10 mouse cellular contexts compared by ENCODE assay signal in the genomic region with DNA sequence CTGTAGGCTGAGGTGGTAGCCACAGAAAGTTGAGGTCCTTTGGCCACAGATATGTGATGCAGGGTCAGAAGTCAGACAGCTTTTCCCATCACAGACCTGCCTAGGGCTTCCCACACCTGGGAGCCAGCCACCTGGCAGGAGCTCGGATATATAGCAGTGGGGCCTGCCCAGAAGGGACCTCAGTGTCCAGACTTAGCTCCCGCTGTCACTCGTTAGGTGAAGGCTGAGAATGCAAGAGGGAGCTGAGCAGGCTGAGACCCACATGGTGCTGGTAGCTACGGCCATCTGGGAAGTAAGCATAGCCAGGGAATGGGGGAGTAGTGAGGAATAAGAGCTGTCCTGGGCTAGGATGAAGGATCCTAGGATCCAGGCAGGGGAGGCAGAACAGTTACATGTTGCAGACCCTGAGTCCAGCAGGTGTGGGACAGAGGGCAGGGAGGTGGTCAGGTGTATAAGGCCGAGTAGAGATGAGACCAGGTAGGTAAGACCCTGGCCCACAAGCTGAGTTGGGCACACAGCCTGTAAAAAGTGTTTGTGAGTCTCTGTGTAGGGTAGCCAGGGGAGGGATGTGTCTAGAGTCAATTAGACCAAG. TPM values are rescaled to one million over a fixed set of nuclear protein-coding genes. Genes with fewer than 3 reads are reported as not detected.
DNase-seq lines count a peak whose midpoint lies in the region; ATAC-seq lines count a peak whose summit lies in the region.
"Had no signal": no experiment of that assay in that cellular context is flagged by ENCODE, and none has a peak within 500 bp of the region (broad histone marks: within the 10 kb centered on the region; RNA-seq: fewer than 3 reads in every experiment).

No protein-coding gene starts in this region.

- 75% methylated on average over 5 of the region's 5 CpGs for WGBS in heart, embryonic 14.5 days
- WGBS in embryonic facial prominence, embryonic 11.5 days: 72% methylated on average over 5 of the region's 5 CpGs
- WGBS in hindbrain, embryonic 15.5 days: 76% methylated on average over 5 of the region's 5 CpGs
- 72% methylated on average over 5 of the region's 5 CpGs for WGBS in midbrain, embryonic 15.5 days

- ATAC-seq in heart, embryonic 14.5 days (ENCODE audit: insufficient number of reproducible peaks, insufficient read depth, low FRiP score, low read depth): no peak
- no peak for ATAC-seq in embryonic facial prominence, embryonic 11.5 days (replicated peaks; ENCODE audit: insufficient number of reproducible peaks, low FRiP score, low TSS enrichment, low read depth)
- no peak for ATAC-seq in hindbrain, embryonic 15.5 days (ENCODE audit: low FRiP score, low read depth)
- no peak for ATAC-seq in midbrain, embryonic 15.5 days (replicated peaks)
- ATAC-seq: Patski had no signal

- peak overlapping the region in 1 of 2 experiments; percentile 88; a peak in 2 of 4 replicates for H3K4me3 ChIP-seq in heart, embryonic 14.5 days (ENCODE audit: control insufficient read depth in 1 of 2, insufficient read depth in 1 of 2, low read depth in 1 of 2, low read length in 2 of 2)
- H3K4me3 ChIP-seq in embryonic facial prominence, embryonic 11.5 days (ENCODE audit: low read depth, low read length): no peak overlapping the region; the same call in 1 of the 2 replicates
- peak overlapping the region; percentile 88 for H3K4me3 ChIP-seq in hindbrain, embryonic 15.5 days
- H3K4me3 ChIP-seq in midbrain, embryonic 15.5 days: peak overlapping the region; percentile 89

- peak overlapping the region; percentile 94 for H3K4me2 ChIP-seq in heart, embryonic 14.5 days (ENCODE audit: low read length)
- peak overlapping the region; percentile 88 for H3K4me2 ChIP-seq in embryonic facial prominence, embryonic 11.5 days (ENCODE audit: low read depth, low read length)
- peak overlapping the region; percentile 65 for H3K4me2 ChIP-seq in hindbrain, embryonic 15.5 days
- H3K4me2 ChIP-seq in midbrain, embryonic 15.5 days: peak overlapping the region; percentile 91

- no peak for DNase-seq in heart, postnatal 25 days (ENCODE audit: low spot score)
- DNase-seq in embryonic facial prominence, embryonic 11.5 days (ENCODE audit: low spot score): no peak
- no peak for DNase-seq in Muller cell, postnatal 12 days (ENCODE audit: inconsistent ontology term)
- no peak for DNase-seq in thymus, postnatal 36 days
- DNase-seq in adrenal gland, postnatal 36 days: no peak

- H3K9ac ChIP-seq in heart, embryonic 14.5 days (ENCODE audit: low read length): peak overlapping the region; percentile 94
- H3K9ac ChIP-seq in embryonic facial prominence, embryonic 11.5 days (replicated peaks; ENCODE audit: low read length): peak overlapping the region; percentile 88
- peak overlapping the region; percentile 96 for H3K9ac ChIP-seq in hindbrain, embryonic 15.5 days
- H3K9ac ChIP-seq in midbrain, embryonic 15.5 days: peak overlapping the region; percentile 94; the same call in 1 of the 2 replicates

- no peaks in the 10 kb centered on the region for H3K9me3 ChIP-seq in heart, embryonic 14.5 days (ENCODE audit: control insufficient read depth, low read length)
- H3K9me3 ChIP-seq in embryonic facial prominence, embryonic 11.5 days (replicated peaks; ENCODE audit: control insufficient read depth, low read length): no peaks in the 10 kb centered on the region
- no peaks in the 10 kb centered on the region for H3K9me3 ChIP-seq in hindbrain, embryonic 15.5 days
- no peaks in the 10 kb centered on the region for H3K9me3 ChIP-seq in midbrain, embryonic 15.5 days

- peaks cover 35% of the 10 kb centered on the region for H3K36me3 ChIP-seq in heart, embryonic 14.5 days (ENCODE audit: control insufficient read depth, insufficient read depth, low read length)
- H3K36me3 ChIP-seq in embryonic facial prominence, embryonic 11.5 days (replicated peaks; ENCODE audit: control insufficient read depth, insufficient read depth, low read depth, low read length): no peaks in the 10 kb centered on the region
- 0 out of 2 replicates have a peak, but pooled peaks cover 2% of the 10 kb centered on the region for H3K36me3 ChIP-seq in hindbrain, embryonic 15.5 days
- no peaks in the 10 kb centered on the region for H3K36me3 ChIP-seq in midbrain, embryonic 15.5 days (replicated peaks)

- peaks cover 23 to 30% of the 10 kb centered on the region in 2 experiments for H3K4me1 ChIP-seq in heart, embryonic 14.5 days (ENCODE audit: control insufficient read depth in 2 of 2, insufficient read depth in 2 of 2, low read length in 2 of 2)
- peaks cover 6% of the 10 kb centered on the region; the same call in 1 of the 2 replicates for H3K4me1 ChIP-seq in embryonic facial prominence, embryonic 11.5 days (ENCODE audit: control insufficient read depth, insufficient read depth, low read length)
- H3K4me1 ChIP-seq in hindbrain, embryonic 15.5 days (replicated peaks): peaks cover 37% of the 10 kb centered on the region
- peaks cover 33% of the 10 kb centered on the region for H3K4me1 ChIP-seq in midbrain, embryonic 15.5 days

- intact Hi-C loops in heart, postnatal 25 days (cut with DNase I): loop anchor here (10.0 kb wide), 1 partner anchor 313 kb away; a partner anchor contains a TSS

- H3K27me3 ChIP-seq in heart, embryonic 14.5 days (ENCODE audit: control insufficient read depth, insufficient read depth, low read length): no peaks in the 10 kb centered on the region
- H3K27me3 ChIP-seq in embryonic facial prominence, embryonic 11.5 days (ENCODE audit: control insufficient read depth, insufficient read depth, low read length): no peaks in the 10 kb centered on the region
- H3K27me3 ChIP-seq in hindbrain, embryonic 15.5 days: peaks cover 8% of the 10 kb centered on the region
- H3K27me3 ChIP-seq in midbrain, embryonic 15.5 days (replicated peaks): 0 out of 2 replicates have a peak, but pooled peaks cover 3% of the 10 kb centered on the region

- H3K27ac ChIP-seq in heart, embryonic 14.5 days (replicated peaks in 1 of 2; ENCODE audit: control insufficient read depth in 1 of 2, insufficient read depth in 1 of 2, low read depth in 2 of 2, low read length in 2 of 2): no peak overlapping the region
- H3K27ac ChIP-seq in embryonic facial prominence, embryonic 11.5 days (replicated peaks; ENCODE audit: low read depth, low read length): no peak overlapping the region
- no peak overlapping the region for H3K27ac ChIP-seq in hindbrain, embryonic 15.5 days (replicated peaks)
- H3K27ac ChIP-seq in midbrain, embryonic 15.5 days: no peak overlapping the region

RNA-seq across cellular contexts. Expression of a gene that starts 1.4 kb away (rescaled TPM):
- polyA plus RNA-seq in heart, embryonic 14.5 days (2014; fragmentation: Nextera tagmentation; extraction: Ambion mirVana): 15.1 and 16.1 TPM in 2 replicates
- 10 to 100 TPM; 13.0 to 13.8 TPM for total RNA-seq in heart, postnatal 25 days (2021)
- 14.5 and 14.8 TPM in 2 replicates for polyA plus RNA-seq in embryonic facial prominence, embryonic 11.5 days (2014; fragmentation: Nextera tagmentation; extraction: Ambion mirVana)
- polyA plus RNA-seq in hindbrain, embryonic 15.5 days (2015; fragmentation: Nextera tagmentation; extraction: Ambion mirVana): 27.0 and 29.6 TPM in 2 replicates
- polyA plus RNA-seq in midbrain, embryonic 15.5 days (2015; fragmentation: Nextera tagmentation; extraction: Ambion mirVana): 31.3 and 32.0 TPM in 2 replicates
- total RNA-seq in adrenal gland, postnatal 36 days (2021): 10 to 100 TPM; 14.0 to 14.2 TPM

RNA-seq across cellular contexts. Expression of a gene that starts 14.7 kb away (rescaled TPM):
- polyA plus RNA-seq in heart, embryonic 14.5 days (2014; fragmentation: Nextera tagmentation; extraction: Ambion mirVana): 386 and 447 TPM in 2 replicates
- total RNA-seq in heart, postnatal 25 days (2021): 100 to 1,000 TPM; 471 to 515 TPM
- 516 and 527 TPM in 2 replicates for polyA plus RNA-seq in embryonic facial prominence, embryonic 11.5 days (2014; fragmentation: Nextera tagmentation; extraction: Ambion mirVana)
- 337 and 391 TPM in 2 replicates for polyA plus RNA-seq in hindbrain, embryonic 15.5 days (2015; fragmentation: Nextera tagmentation; extraction: Ambion mirVana)
- 284 and 315 TPM in 2 replicates for polyA plus RNA-seq in midbrain, embryonic 15.5 days (2015; fragmentation: Nextera tagmentation; extraction: Ambion mirVana)
- 100 to 1,000 TPM; 736 to 838 TPM for total RNA-seq in adrenal gland, postnatal 36 days (2021)

RNA-seq across cellular contexts. Expression of a gene that starts 17.8 kb away (rescaled TPM):
- polyA plus RNA-seq in heart, embryonic 14.5 days (2014; fragmentation: Nextera tagmentation; extraction: Ambion mirVana): not detected in 2 replicates
- total RNA-seq in heart, postnatal 25 days (2021): not detected
- polyA plus RNA-seq in embryonic facial prominence, embryonic 11.5 days (2014; fragmentation: Nextera tagmentation; extraction: Ambion mirVana): 0.20 and 0.35 TPM in 2 replicates
- not detected in 2 replicates for polyA plus RNA-seq in hindbrain, embryonic 15.5 days (2015; fragmentation: Nextera tagmentation; extraction: Ambion mirVana)
- not detected in 2 replicates for polyA plus RNA-seq in midbrain, embryonic 15.5 days (2015; fragmentation: Nextera tagmentation; extraction: Ambion mirVana)
- not detected for total RNA-seq in adrenal gland, postnatal 36 days (2021)
- total RNA-seq: layer of hippocampus, postnatal 25 days had no signal
- polyA plus RNA-seq: Patski had no signal

RNA-seq across cellular contexts. Expression of a gene that starts 46.2 kb away (rescaled TPM):
- 30.5 and 32.7 TPM in 2 replicates for polyA plus RNA-seq in heart, embryonic 14.5 days (2014; fragmentation: Nextera tagmentation; extraction: Ambion mirVana)
- total RNA-seq in heart, postnatal 25 days (2021): 10 to 100 TPM; 50.3 to 58.2 TPM
- polyA plus RNA-seq in embryonic facial prominence, embryonic 11.5 days (2014; fragmentation: Nextera tagmentation; extraction: Ambion mirVana): 6.9 and 11.5 TPM in 2 replicates
- polyA plus RNA-seq in hindbrain, embryonic 15.5 days (2015; fragmentation: Nextera tagmentation; extraction: Ambion mirVana): 2.5 and 3.5 TPM in 2 replicates
- polyA plus RNA-seq in midbrain, embryonic 15.5 days (2015; fragmentation: Nextera tagmentation; extraction: Ambion mirVana): 1.6 and 1.7 TPM in 2 replicates
- 10 to 100 TPM; 25.7 to 74.5 TPM for total RNA-seq in adrenal gland, postnatal 36 days (2021)
